1 mouse cellular context compared by ENCODE assay signal in the genomic region with DNA sequence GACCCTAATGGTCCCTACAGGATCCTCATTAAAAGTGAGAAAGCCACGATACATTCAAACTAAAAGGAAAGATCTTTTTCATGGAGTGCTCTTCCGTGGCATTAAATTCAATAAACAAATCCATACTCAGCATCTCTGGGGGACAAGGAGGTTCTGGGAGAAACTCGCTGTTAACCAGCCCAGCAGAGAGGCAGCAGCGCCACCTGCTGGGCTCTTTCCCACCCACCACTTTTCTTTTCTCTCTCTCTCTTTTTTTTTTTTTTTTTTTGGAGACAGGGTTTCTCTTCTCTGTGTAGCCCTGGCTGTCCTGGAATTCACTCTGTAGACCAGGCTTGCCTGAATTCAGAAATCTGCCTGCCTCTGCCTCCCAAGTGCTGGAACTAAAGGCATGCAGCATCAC.
TF ChIP-seq lines count a peak whose summit lies in the region.

No protein-coding gene starts in this region.

TF ChIP-seq in CH12.LX, 34 proteins besides CTCF, POLR2A, EP300 and RAD21 (continued from another document):
- no peak for TF ChIP-seq RCOR1 (conservative IDR thresholded peaks at IDR 0.05; ENCODE audit: low read depth, low read length)
- TF ChIP-seq TBP (conservative IDR thresholded peaks at IDR 0.05; ENCODE audit: low read depth, low read length): no peak
- TF ChIP-seq ZKSCAN1 (IDR thresholded peaks at IDR 0.05; ENCODE audit: borderline replicate concordance, low read depth, low read length): no peak
